Mouse (Mus musculus) left cerebral cortex, adult 11 months (tissue): ENCODE measurements around the gene Rrm2.
A peak's percentile ranks its signal among the peaks of the same experiment; 100 is the strongest.
"Not testable (repeated sequence)": the region's sequence is repeated elsewhere in the genome, so short reads cannot be mapped to it uniquely, and the experiment has no call there.

ENCODE experiments used
- DNase-seq: peaks from one replicate; pipeline ENCODE4 v3.0.0; 2022; ENCODE audit warnings: low spot score

Gene Rrm2

GRCm38 (mm10) chr12:24705502-24706263, 2.4 kb upstream of the Rrm2 start:
- DNase-seq = no peak

DNA sequence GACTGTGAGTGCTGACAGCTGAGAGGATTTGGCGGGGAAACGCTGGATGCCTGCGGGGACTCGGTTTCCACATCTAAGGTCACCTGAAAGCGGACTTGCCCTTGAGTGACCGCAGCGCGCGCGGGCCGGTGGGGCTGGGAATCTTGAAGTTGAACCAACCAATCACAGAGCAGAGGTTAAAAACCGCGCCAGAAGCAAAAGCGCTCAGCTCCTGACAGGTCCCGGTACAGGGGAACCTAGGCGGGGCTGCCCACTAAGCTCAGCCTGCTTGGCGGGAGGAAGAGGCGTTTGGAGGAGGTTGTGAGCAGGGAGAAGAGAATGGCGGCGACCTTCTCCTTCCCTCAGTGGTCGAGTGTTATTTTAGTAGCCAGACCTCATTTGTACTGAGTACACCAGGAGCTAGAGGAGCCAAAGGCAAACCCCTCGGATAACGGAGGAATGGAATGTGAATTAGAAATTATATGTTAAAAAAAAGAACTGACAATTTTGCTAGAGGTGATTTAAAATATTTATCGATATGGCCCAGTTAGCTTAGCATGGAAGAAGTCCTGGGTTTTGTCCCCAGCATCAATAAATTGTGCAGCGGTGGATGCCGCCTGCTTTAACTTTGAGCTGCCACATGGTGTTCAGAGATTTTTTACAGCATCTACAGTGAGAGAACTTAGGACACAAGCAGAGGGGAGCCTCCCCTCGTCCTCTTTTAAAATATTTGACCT, 1.1 kb upstream of the Rrm2 start:
- DNase-seq = no peak

- DNase-seq = no peak
Observed at GRCm38 (mm10) chr12:24707480-24707802, 600 bp upstream of the Rrm2 start.

GRCm38 (mm10) chr12:24708824-24709218, 780 bp downstream of the Rrm2 start:
- DNase-seq = no peak

DNA sequence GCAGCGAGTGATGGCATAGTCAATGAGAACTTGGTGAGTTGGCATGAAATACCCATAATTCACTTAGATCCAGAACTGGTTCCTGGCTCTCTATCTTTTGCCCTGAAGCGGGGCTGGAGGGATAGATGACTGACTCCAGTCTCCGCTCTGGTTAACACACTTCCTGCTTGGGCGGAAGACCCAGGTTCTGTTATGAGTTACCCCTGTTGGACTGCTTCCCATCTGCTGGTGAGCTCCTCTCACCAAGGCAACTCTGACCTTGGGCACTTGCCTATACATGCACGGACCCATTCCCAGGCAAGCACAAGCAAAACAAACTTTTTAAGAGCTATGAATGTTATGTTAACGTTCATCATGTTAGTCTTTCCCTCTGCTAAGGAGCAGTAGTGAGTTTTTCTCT, 1.4 kb downstream of the Rrm2 start:
- no peak for DNase-seq

- peak; percentile 73 for DNase-seq
Observed at GRCm38 (mm10) chr12:24709831-24710508, 1.9 kb downstream of the Rrm2 start.

DNA sequence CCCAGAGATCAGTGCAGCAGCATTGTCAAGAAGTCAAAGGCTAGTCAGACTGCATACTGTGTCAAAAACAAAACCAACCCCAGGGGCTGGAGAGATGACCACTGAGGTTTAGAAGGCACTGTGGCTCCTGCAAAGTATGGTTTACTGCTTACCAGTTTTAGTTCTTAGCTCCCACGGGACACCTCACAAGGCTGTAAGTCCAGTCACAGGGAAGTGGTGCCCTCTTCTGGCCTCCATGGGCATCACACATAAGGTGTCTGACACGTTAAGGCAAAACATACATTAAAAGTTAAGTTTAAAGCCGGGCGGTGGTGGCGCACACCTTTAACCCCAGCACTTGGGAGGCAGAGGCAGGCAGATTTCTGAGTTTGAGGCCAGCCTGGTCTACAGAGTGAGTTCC, 2.6 kb downstream of the Rrm2 start:
- DNase-seq = no peak

DNA sequence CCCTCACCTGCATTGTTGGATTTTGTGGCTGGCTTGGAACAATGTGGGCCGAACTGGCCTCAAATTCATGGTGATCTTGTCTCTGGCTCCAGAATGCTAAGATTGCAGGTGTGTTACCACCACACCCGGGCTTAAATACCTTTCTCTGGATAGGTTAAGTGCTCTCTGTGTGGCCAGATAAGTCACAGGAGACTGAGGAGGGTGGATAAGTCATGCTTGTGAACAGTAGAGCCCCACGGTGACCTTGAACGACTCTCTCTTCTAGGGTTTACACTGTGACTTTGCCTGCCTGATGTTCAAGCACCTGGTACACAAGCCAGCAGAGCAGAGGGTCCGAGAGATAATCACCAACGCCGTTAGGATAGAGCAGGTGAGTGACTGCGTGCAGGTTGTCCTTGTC, 4.4 kb downstream of the Rrm2 start:
- no peak for DNase-seq

- DNase-seq = no peak
Observed at GRCm38 (mm10) chr12:24714579-24715255, 6.7 kb downstream of the Rrm2 start.

DNA sequence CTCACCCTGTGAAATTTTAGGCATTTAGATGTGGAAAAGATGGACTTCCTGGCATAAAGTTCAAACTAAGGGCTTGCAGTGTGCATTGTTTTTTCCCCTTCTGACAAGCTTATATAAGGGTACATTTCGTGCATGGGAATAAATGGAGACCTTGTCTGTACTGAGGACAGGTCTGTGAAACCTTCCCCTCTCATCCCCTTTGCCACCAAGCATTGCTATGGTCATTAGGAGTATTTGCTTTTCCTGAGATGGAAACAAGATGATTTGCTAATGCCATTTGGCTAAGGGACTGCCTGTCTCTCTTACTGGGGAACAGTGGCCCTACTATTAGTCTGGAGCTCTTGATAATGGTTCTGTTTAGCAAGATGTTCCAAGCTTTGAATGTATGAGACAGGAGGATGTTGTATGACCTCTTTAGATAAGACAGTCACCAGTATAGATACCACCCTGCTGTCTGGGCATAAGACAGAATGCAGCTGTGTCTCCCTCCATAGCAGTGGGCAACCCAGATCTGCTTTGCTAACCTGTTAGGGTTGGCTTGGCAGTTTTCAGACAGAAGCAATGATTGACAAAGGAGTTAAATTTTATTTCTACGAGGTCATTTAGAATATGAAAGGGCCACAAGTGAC, 7.3 kb downstream of the Rrm2 start:
- DNase-seq = no peak

DNA sequence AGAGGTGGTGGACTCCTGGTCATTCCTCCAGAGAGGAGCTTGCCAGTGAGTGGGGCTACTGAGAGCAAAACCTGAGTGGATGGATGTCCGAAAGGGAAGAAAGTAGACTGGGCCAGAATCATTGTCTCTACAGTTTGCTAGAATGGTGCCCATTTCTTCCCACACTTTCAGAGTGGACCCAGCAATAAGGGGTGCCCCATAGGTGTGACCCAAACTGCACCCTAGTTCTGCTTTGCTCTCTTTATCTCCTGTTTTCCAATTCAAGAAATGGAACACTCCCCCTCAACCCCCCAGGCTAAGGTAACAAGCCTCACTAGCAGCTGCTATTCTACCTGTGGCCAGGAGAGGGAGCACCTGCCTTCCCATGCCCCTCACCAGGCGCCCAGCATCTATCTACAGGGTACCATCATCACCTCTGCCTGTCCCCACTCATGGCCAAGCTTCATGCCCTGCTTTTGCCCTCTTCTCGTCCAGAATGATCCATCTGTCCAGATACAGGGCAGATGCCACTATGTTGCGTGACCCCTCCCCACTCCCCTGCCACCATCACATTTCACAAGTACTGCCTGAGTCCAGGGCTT, 8.8 kb downstream of the Rrm2 start:
- no peak for DNase-seq

DNA sequence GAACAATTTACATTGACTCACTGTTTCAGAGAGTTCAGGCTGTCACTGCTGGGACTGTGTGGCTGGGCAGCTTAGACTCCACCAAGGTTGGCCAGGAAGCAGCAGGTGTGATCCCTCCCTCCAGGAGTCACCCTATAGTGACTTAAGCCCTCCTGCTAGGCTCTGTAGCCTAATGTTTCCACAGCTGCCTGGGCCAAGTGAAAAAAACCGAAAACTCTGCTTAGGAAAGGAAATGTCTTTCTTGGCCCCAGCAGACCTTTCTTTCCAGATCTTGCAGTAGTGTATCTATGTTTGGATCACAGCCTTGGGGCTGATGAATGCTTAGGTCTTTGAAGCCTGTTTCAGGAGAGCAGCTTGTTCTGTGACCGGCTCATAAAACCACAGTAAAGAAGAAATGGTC, 15.4 kb downstream of the Rrm2 start:
- no peak for DNase-seq

DNA sequence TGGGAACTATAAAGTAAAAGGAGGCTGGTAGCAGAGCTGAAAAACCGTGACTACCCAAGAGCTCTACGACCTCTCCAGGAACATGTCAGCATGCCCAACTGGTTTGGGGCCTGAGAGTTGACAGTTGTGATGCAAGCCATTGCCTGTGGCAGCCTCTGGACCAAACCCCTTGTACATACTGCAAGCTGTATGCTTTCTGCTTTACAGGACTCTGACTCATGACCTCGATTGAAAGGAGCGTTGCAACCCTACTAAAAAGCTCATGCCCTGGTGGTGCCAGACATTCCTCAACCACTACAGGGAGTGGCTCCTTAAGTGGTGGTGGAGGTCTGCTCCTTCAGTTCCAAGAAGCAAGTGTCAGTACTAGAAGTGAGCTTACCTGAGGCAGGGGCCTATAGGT, 15.8 kb downstream of the Rrm2 start:
- no peak for DNase-seq

- no peak for DNase-seq
Observed at GRCm38 (mm10) chr12:24724369-24724768, 16.3 kb downstream of the Rrm2 start.

- DNase-seq = no peak
Observed at GRCm38 (mm10) chr12:24734828-24735394, 26.9 kb downstream of the Rrm2 start.

DNA sequence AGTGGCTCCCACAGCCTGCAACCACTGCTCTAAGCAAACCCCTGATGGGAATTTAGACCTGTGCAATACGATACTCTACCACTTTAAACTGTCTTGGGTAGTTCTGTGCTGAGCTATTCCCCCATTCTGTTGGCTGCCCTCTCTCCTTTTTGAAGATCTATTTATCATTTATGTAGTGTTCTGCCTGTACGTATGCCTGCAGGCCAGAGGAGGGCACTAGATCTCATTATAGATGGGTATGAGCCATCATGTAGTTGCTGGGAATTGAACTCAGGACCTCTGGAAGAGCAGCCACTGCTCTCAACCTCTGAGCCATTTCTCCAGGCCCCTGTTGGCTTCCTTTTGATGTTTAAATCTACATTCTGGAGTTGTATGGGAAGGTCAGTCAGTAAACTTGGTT, 28.9 kb downstream of the Rrm2 start:
- DNase-seq = no peak

DNA sequence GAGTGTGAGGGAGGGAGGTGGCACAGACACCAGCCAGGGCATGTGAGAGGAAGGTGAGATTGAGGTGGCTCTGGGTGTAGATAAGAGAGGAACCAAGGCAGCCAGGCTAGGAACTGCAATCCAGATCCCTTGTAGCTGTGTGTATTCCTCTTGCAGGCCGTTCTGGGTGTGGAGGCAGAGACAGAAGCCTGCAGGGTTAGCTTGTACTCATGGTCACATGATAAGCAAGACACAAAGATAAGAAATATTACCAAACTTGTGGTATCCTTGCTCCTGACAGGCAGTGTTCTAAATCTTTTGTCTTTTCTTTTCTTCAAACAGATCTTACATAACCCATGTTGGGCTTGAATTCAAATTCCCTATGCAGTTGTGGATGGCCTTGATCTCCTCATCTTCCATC, 31.9 kb downstream of the Rrm2 start:
- no peak for DNase-seq

GRCm38 (mm10) chr12:24741535-24741934, 33.5 kb downstream of the Rrm2 start:
- not testable (repeated sequence) for DNase-seq

DNA sequence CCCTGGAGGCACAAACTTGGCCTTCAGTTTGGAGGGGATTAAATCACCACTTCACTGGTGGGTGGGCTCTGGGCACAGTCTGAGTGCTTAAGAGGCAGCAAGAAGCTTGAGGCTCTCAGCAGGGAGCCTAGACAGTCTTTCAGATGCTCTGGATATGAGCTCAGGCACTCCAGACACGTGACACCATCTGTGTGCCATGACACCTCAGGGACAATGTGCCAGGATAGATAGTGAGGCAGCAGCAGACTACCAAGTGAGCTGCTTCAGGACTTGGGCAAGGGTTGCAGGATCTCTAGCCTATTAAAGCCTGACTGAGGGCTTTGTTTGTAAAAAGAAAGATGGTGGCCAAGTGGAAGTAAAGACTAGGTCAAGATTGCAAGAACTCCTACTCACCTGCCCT, 36.3 kb downstream of the Rrm2 start:
- DNase-seq = no peak

DNA sequence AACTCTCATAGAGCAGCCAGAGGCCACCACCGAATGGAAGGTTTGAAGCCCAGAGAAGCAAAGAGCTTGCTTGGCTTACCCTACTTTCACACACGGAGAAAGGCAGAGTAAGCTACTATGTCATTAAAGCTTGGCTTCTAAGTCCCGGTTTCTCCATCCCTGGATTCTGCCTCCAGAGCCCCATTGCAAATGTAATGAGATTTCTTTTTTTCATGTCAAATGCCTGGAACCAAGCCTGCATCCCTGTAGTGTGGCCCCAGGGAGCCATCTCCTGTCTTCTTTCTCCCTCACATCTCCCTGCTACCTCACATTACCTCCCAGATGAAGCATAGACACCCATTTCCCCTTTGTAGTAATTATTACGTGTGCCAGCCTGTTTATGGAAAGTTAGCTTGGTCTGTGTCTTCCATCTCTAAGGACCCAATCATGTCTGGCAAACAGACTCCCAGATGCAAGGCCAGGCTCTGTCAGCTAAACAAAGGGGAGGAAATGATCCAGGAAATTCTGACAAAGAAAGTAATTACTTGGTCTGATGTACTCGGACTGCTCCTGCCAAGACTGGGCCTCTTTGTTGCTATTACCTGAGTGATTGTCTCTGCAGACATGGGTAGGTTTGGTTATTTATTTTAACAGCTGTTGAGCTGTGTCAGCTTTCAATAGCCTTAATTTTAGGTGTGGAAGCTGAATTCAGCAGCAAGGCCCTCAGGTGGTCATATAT, 38.7 kb downstream of the Rrm2 start:
- DNase-seq = no peak

DNA sequence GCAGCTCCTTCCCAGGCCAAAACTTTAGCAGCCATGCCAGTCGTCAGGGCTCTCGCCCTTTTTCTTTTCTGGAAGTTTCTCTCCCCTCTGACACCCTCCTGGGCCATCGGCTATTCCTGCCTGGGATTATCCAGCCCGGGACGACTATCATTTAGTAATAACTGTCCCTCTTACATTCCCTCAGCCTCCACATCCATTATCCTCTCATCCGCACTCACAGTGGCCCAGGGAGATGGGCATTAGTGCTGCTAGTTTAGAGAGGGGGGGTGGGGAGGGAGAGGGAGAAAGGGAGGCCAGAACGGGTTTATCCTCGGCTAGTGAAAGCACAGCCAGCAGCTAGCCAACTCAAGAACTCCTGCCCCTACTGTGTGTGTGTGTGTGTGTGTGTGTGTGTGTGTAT, 39.3 kb downstream of the Rrm2 start:
- no peak for DNase-seq
